Mouse (Mus musculus) heart, embryonic 10.5 days (tissue): ENCODE data around the gene Irf7. TPM values are rescaled to one million over a fixed set of nuclear protein-coding genes. Genes with fewer than 3 reads are reported as not detected.

Experiments
- DNase-seq: peaks from one replicate; pipeline ENCODE4 v3.0.0-alpha.2; 2017; ENCODE audit warnings: low spot score
- H3K27ac ChIP-seq: fragments of 300-500 bp; sonication (generic); 2 replicates; pipeline ENCODE4 v1.5.1; 2016; ENCODE audit warnings: mild to moderate bottlenecking
- H3K27me3 ChIP-seq: fragments of 300-500 bp; sonication (generic); 2 replicates; pipeline ENCODE4 v1.6.1; 2016; ENCODE audit warnings: mild to moderate bottlenecking; ENCODE audit not compliant: poor library complexity, insufficient read depth, severe bottlenecking
- H3K36me3 ChIP-seq: fragments of 300-500 bp; sonication (generic); 2 replicates; pipeline ENCODE4 v1.6.1; 2016; ENCODE audit warnings: mild to moderate bottlenecking, moderate library complexity
- H3K4me1 ChIP-seq: fragments of 300-500 bp; sonication (generic); 2 replicates; pipeline ENCODE4 v1.6.1; 2016; ENCODE audit warnings: mild to moderate bottlenecking
- H3K4me3 ChIP-seq: fragments of 300-500 bp; sonication (generic); 2 replicates; pipeline ENCODE4 v1.5.1; 2016; ENCODE audit warnings: mild to moderate bottlenecking, moderate library complexity
- H3K9me3 ChIP-seq: fragments of 300-500 bp; sonication (generic); 2 replicates; pipeline ENCODE4 v1.6.1; 2016; ENCODE audit warnings: mild to moderate bottlenecking, moderate library complexity
- WGBS: fragments of 180-500 bp; shearing (Covaris S2); methylation state at CpG from one replicate; pipeline ENCODE4 v1.1.7; 2016; 5-methylcytosine and 5-hydroxymethylcytosine counted together
- polyA plus RNA-seq: library from polyadenylated mRNA; unstranded; fragments of >200 nt; fragmentation: Nextera tagmentation; extraction: Ambion mirVana; gene quantifications from 2 replicates; pipeline ENCODE4 v1.2.1, GENCODE M21; 2016

Gene Irf7
- polyA plus RNA-seq: 0.39 and 0.60 TPM in 2 replicates

DNA sequence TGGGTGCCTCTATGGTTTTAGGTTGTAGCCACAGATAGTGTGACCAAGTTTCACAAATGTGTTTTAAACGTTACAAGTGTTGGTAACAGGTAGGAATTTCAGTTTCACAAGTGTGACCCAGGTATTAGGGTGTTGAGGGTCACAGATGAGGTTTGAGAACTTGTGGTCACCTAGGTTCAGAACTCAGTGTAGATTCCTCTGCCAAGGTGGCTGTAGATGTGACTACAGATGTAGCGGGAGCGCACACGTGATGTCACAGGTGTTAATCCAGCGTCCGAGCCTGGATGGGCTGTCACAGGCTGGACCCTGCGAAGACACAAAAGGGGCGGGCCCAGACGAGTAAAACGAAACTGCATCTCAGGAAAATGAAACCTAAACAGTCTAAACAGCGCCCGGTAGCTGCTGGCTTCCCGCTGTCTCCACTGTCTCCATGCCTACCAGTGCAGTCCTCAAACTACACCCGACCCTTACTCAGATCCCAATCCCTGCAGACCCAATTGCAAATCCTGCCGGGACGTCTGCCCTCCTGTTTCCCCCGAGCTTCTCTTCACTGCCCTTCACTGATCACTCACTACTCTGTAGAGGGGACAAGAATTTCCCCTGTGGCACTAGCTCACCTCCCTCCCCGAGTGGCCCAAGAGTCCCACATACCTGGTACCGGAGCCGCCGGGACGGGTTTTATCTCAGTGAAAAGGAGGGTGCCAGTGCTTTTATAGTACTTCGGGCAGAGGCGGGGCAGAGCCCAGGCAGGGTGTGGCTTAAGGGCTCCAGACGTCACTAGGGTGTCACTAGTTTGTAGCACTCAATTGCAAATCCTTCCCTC is at the start of gene Irf7:
TSS of gene Irf7 (minus strand) at position 743 of the 823 bp plus-strand sequence.
- DNase-seq: peak; percentile 82
- Histone ChIP-seq H3K27me3 (peaks cover 9% of the 10 kb centered on the region; the same call in 1 of the 2 replicates), H3K4me1 (peaks cover 20% of the 10 kb centered on the region), H3K4me3 (peak within 1 kb of the TSS; percentile 66), H3K36me3 (peaks cover 35% of the 10 kb centered on the region), H3K27ac (peak within 1 kb of the TSS; percentile 4; the same call in 1 of the 2 replicates), H3K9me3 (no peaks in the 10 kb centered on the region)
- 13% methylated on average over 25 of the region's 25 CpGs for WGBS

DNA sequence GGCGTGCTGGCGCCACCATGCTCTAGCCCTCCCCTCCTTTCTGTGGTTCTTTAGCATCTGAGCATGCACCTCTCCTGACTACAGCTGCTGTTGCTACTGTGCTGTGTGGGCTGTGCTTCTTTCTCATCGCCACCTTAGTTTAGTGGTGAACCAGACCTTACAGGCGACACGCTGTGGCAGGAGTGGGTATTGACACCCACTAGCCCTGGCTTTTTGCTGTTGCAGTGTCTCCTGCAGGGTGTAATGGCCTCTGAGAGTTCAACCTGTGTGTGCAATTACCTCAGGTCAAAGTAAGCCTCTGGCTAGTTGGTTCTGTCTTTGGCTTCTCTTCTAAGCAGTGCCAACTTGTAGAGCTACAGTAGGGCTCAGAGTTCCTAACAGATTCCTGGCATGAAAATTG is 49.7 kb upstream of the Irf7 start:
- no peak overlapping the region for H3K27ac ChIP-seq
- 83% methylated on average over 5 of the region's 5 CpGs for WGBS
- peaks cover 99% of the 10 kb centered on the region for H3K36me3 ChIP-seq
- H3K27me3 ChIP-seq: no peaks in the 10 kb centered on the region
- no peak overlapping the region for H3K4me3 ChIP-seq
- no peaks in the 10 kb centered on the region for H3K9me3 ChIP-seq
- H3K4me1 ChIP-seq: no peaks in the 10 kb centered on the region
- DNase-seq: no peak

DNA sequence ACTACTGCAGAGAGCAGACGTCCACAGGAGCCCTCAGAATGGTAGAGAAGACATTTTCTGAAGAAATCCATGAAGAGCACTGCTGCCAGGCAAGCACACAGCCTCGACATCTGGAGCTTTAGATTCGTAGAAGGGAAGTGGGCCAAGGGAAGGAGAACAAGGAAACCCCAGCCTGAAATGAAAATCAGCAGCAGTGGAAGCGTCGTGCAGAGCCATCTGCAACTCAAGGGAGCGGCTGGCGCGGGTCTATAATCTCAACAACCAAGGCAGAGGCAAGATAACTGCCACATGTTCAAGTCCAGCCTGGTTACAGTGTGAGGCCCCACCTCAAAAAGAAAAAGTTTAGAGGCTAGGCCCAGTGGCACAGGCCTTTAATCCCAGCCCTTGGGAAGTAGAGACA is 48.8 kb upstream of the Irf7 start:
- WGBS: 88% methylated on average over 8 of the region's 8 CpGs
- no peak for DNase-seq
- Histone ChIP-seq H3K27me3 (no peaks in the 10 kb centered on the region), H3K36me3 (peaks cover 99% of the 10 kb centered on the region), H3K4me1 (no peaks in the 10 kb centered on the region), H3K9me3 (no peaks in the 10 kb centered on the region), H3K4me3 (no peak overlapping the region), H3K27ac (no peak overlapping the region)

DNA sequence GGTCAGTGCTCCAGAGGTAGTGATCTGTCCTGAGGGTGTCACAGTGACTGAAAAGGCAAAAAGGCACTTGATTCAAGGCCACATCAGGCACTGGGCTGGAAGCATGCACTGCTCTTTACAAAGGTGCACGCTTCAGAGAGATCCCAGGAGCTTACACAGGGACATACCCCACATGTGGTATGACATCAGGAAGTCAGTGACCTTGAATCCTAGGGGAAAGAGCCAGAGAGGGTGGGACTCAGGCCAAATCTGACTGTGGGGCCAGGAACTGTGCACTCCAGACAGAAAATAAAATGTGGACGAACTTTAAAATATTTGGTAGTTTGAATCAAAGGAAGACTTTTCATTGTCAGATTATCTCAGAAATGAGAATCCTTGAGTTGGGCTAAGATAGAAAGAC is 48.1 kb upstream of the Irf7 start:
- Histone ChIP-seq H3K4me3 (no peak overlapping the region), H3K27ac (no peak overlapping the region), H3K36me3 (peaks cover 99% of the 10 kb centered on the region), H3K9me3 (no peaks in the 10 kb centered on the region), H3K27me3 (no peaks in the 10 kb centered on the region), H3K4me1 (no peaks in the 10 kb centered on the region)
- DNase-seq: no peak
- WGBS: 91% methylated on average over 2 of the region's 2 CpGs

DNA sequence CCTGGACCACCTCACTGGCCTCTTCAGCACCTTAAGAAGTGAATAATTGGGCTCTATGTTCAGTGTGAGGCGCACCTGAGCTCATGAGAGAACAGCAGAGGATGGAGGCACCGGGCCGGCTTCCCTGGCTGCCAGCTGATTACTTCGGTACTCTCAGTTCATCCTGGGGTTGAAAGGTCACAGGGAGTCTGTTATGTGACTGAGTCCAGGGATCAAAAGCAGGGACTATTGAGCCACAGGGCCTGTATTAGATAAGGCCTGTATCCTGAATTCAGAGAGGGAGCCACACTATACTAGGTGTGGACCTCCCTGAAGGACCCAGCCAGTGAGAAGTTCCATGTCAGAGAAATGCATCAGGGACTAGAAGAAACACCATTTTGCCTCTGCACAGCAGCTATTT is 38.3 kb upstream of the Irf7 start:
- H3K4me3 ChIP-seq: no peak overlapping the region
- H3K27ac ChIP-seq: no peak overlapping the region
- no peaks in the 10 kb centered on the region for H3K9me3 ChIP-seq
- no peaks in the 10 kb centered on the region for H3K4me1 ChIP-seq
- no peaks in the 10 kb centered on the region for H3K27me3 ChIP-seq
- 91% methylated on average over 4 of the region's 4 CpGs for WGBS
- peaks cover 96% of the 10 kb centered on the region for H3K36me3 ChIP-seq
- no peak for DNase-seq

GRCm38 (mm10) chr7:141302702-141303268 is 36.5 kb upstream of the Irf7 start:
- Histone ChIP-seq H3K36me3 (peaks cover 89% of the 10 kb centered on the region), H3K4me1 (no peaks in the 10 kb centered on the region), H3K27ac (no peak overlapping the region), H3K9me3 (no peaks in the 10 kb centered on the region), H3K27me3 (no peaks in the 10 kb centered on the region), H3K4me3 (no peak overlapping the region)
- no peak for DNase-seq
- WGBS: 85% methylated on average over 1 of the region's 1 CpGs

DNA sequence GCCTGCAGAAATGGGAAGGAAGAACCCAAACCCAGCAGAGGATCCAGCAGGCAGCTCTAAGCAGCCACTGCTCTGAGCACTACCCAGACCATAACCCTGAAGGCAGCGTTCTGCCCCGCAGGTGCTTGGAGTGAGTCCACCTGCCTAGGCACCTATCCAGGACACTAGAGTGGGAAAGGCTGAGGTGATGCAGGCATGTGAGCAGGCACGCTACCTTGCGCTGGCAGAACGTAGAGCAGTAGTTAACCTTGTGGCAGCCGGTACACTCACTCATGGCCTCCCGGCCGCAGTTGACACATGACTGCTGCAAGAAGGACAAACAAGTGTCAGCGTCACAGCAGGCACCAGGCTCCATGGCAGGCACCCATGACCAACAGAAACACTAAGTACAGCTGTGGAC is 35.1 kb upstream of the Irf7 start:
- no peak overlapping the region for H3K27ac ChIP-seq
- 97% methylated on average over 9 of the region's 9 CpGs for WGBS
- H3K27me3 ChIP-seq: peaks cover under 1% of the 10 kb centered on the region; the same call in 1 of the 2 replicates
- peaks cover 87% of the 10 kb centered on the region for H3K36me3 ChIP-seq
- no peak for DNase-seq
- H3K4me3 ChIP-seq: no peak overlapping the region
- H3K9me3 ChIP-seq: no peaks in the 10 kb centered on the region
- no peaks in the 10 kb centered on the region for H3K4me1 ChIP-seq

- Histone ChIP-seq H3K36me3 (peaks cover 65% of the 10 kb centered on the region), H3K4me1 (peaks cover 8% of the 10 kb centered on the region), H3K27ac (no peak overlapping the region), H3K4me3 (no peak overlapping the region), H3K27me3 (peaks cover 23% of the 10 kb centered on the region), H3K9me3 (no peaks in the 10 kb centered on the region)
- no peak for DNase-seq
- WGBS: 94% methylated on average over 8 of the region's 8 CpGs
Measured at GRCm38 (mm10) chr7:141299175-141299574, 32.9 kb upstream of the Irf7 start.

GRCm38 (mm10) chr7:141297926-141298650 is 31.8 kb upstream of the Irf7 start:
- Histone ChIP-seq H3K9me3 (no peaks in the 10 kb centered on the region), H3K27me3 (peaks cover 34% of the 10 kb centered on the region), H3K4me3 (no peak overlapping the region), H3K36me3 (peaks cover 55% of the 10 kb centered on the region), H3K4me1 (peaks cover 18% of the 10 kb centered on the region), H3K27ac (no peak overlapping the region)
- WGBS: 85% methylated on average over 3 of the region's 3 CpGs
- DNase-seq: no peak

DNA sequence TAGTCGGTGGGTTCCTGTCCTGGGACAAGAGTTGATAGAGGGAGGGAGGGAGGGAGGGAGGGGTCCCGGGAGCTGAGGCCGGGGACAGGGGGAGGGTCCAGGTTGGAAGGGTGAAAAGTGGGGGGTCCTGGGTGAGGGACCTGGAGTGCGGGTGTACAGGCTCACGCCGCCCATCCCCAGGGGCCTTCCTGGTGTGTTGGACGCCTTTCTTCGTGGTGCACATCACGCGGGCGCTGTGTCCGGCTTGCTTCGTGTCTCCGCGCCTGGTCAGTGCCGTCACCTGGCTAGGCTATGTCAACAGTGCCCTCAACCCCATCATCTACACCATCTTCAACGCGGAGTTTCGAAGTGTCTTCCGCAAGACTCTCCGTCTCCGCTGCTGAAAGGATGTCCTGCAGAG is 28.2 kb upstream of the Irf7 start:
- peaks cover 20% of the 10 kb centered on the region for H3K36me3 ChIP-seq
- peaks cover 69% of the 10 kb centered on the region for H3K27me3 ChIP-seq
- no peaks in the 10 kb centered on the region for H3K9me3 ChIP-seq
- H3K4me3 ChIP-seq: peak overlapping the region; percentile 58
- DNase-seq: no peak
- H3K27ac ChIP-seq: no peak overlapping the region
- WGBS: 5% methylated on average over 22 of the region's 22 CpGs
- H3K4me1 ChIP-seq: peaks cover 36% of the 10 kb centered on the region

GRCm38 (mm10) chr7:141293852-141294471 is 27.7 kb upstream of the Irf7 start:
- Histone ChIP-seq H3K4me1 (peaks cover 36% of the 10 kb centered on the region), H3K36me3 (peaks cover 15% of the 10 kb centered on the region), H3K27me3 (peaks cover 71% of the 10 kb centered on the region), H3K9me3 (no peaks in the 10 kb centered on the region), H3K27ac (peak overlapping the region; percentile 65), H3K4me3 (peak overlapping the region; percentile 58)
- no peak for DNase-seq
- WGBS: 1% methylated on average over 53 of the region's 53 CpGs

DNA sequence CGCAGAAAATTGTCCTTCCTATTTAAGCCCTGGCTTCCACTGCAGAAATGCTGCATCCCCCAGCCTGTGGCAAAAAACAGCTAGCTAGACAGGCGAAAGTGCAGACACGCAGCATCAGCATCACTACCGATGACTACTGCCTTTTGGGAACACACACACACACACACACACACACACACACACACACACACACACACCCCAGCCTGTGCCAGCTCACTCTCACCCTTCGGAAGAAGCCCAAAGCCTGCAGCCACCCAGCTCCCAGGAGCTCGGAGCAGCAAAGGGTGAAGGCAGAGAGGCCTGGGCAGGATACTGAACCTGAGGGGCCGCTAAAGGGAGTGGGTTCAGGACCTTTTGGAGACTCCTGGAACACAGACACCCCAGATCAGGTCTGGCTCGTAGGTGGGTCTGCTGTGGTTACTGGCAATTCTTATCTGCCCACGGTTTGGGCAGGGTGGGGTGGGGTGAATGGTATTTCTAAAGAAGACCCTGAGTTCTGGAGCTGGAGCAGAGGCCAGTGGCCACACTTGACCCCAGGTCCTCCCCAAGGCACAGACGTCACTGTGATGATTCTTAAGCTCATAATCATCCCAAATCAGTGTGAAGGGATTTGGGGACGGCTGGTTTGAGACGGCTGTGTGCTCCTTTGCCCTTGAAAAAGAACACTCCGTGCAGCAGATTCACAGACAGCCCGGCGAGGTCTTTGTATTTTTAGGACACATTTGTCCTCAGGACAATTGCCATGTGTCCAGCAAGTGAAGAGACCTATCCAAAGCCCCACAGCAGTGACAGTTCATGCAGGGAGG is 26.5 kb upstream of the Irf7 start:
- Histone ChIP-seq H3K27me3 (peaks cover 71% of the 10 kb centered on the region), H3K27ac (no peak overlapping the region), H3K4me1 (peaks cover 36% of the 10 kb centered on the region), H3K36me3 (peaks cover 10% of the 10 kb centered on the region), H3K4me3 (peak overlapping the region; percentile 66), H3K9me3 (no peaks in the 10 kb centered on the region)
- no peak for DNase-seq
- 31% methylated on average over 15 of the region's 15 CpGs for WGBS
